Mouse (Mus musculus) kidney, adult 2 months (tissue): ENCODE measurements around the gene Pik3cd.

Source experiments
- CTCF ChIP-seq: fragments of 200-500 bp; conservative IDR thresholded peaks from 2 replicates; pipeline ENCODE4 v1.5.1; 2011; ENCODE audit warnings: low read depth, mild to moderate bottlenecking, control low read depth, low read length, moderate library complexity, mixed read lengths; ENCODE audit not compliant: insufficient read depth, insufficient read length
- POLR2A ChIP-seq: fragments of 200-500 bp; IDR thresholded peaks from one replicate; pipeline ENCODE4 v1.6.1; 2011; ENCODE audit warnings: low read depth, low read length, control low read depth

DNA sequence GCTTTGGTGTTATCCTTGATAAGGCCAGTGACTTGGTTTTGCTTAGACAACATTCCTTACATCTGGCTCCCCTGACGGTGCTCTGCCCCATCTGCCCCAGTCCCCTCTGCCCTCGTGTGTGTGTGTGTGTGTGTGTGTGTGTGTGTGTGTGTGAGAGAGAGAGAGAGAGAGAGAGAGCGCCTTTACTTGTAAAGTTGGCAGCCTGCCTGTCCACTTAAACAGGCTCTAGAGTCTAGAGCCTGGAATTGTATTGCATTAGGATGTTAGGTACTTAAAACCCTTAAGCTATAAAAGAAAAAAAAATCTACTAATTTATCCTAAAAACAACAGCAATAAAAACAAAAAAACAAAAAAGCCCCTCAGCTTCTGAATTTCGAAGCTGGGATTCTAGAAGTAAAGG lies 100.9 kb downstream of the Pik3cd start:
- no peak for TF ChIP-seq CTCF
- TF ChIP-seq POLR2A, result no peak
